In the genomic region with DNA sequence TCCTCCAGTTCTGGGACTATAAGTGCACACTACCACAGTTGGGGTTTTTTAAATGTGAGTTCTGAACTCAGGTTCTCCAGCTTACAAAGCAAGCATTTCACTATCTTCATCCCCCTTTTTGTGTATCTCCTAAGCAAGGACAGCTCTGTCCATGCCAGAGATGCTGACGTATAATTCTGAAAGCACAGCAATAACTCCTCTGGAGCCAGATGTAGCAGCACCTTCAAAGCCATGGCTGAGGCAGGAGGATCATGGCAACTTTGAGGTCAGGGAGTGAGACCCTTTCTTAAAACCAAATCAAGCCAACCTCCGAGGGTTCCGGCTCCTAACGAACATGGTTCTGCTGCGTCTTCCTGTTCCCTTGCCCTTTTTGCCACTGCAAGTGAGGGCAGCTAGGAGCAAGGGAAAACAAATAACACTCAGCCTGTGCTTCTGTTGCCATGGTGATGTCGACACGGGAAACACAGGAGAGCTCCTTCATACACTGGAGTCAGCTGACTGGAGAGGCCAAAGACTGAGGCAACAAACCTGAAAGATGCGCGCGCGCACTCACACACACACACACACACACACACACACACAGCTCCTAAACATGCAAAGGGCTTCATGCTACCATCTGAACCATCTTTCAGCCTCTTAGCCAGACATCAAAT, we compare ENCODE assay signal across 13 mouse cellular contexts. TPM values are rescaled to one million over a fixed set of nuclear protein-coding genes. Genes with fewer than 3 reads are reported as not detected.
DNase-seq lines count a peak whose midpoint lies in the region; ATAC-seq lines count a peak whose summit lies in the region.
"Had no signal": no experiment of that assay in that cellular context is flagged by ENCODE, and none has a peak within 500 bp of the region (broad histone marks: within the 10 kb centered on the region; RNA-seq: fewer than 3 reads in every experiment).

No protein-coding gene starts in this region.

- H3K9me3 ChIP-seq in liver, embryonic 16.5 days (replicated peaks; ENCODE audit: control insufficient read depth, low read length) = no peaks in the 10 kb centered on the region
- no peaks in the 10 kb centered on the region for H3K9me3 ChIP-seq in liver, embryonic 12.5 days (replicated peaks)
- no peaks in the 10 kb centered on the region; the same call in 1 of the 2 replicates for H3K9me3 ChIP-seq in forebrain, embryonic 13.5 days (replicated peaks)
- no peaks in the 10 kb centered on the region; the same call in 1 of the 2 replicates for H3K9me3 ChIP-seq in lung, embryonic 16.5 days (ENCODE audit: control insufficient read depth, low read length)
- no peaks in the 10 kb centered on the region for H3K9me3 ChIP-seq in neural tube, embryonic 15.5 days (replicated peaks)
- H3K9me3 ChIP-seq in heart, embryonic 11.5 days (replicated peaks; ENCODE audit: control insufficient read depth, low read length) = no peaks in the 10 kb centered on the region
- H3K9me3 ChIP-seq: heart, embryonic 13.5 days had no signal

- WGBS in liver, embryonic 16.5 days (ENCODE audit: insufficient replicate concordance) = 63% methylated on average over 11 of the region's 11 CpGs
- 69% methylated on average over 11 of the region's 11 CpGs for WGBS in liver, embryonic 12.5 days (ENCODE audit: insufficient replicate concordance)
- WGBS in forebrain, embryonic 13.5 days = 19% methylated on average over 11 of the region's 11 CpGs
- 49% methylated on average over 11 of the region's 11 CpGs for WGBS in lung, embryonic 16.5 days
- 18% methylated on average over 11 of the region's 11 CpGs for WGBS in neural tube, embryonic 15.5 days
- WGBS in heart, embryonic 11.5 days (ENCODE audit: insufficient replicate concordance) = 54% methylated on average over 11 of the region's 11 CpGs

- H3K4me1 ChIP-seq in liver, embryonic 16.5 days (ENCODE audit: control insufficient read depth, low read depth, low read length) = no peaks in the 10 kb centered on the region
- H3K4me1 ChIP-seq in liver, embryonic 12.5 days = no peaks in the 10 kb centered on the region
- H3K4me1 ChIP-seq in forebrain, embryonic 13.5 days = peaks cover 40% of the 10 kb centered on the region
- H3K4me1 ChIP-seq in lung, embryonic 16.5 days (replicated peaks; ENCODE audit: control insufficient read depth, insufficient read depth, low read length) = no peaks in the 10 kb centered on the region; the same call in 1 of the 2 replicates
- H3K4me1 ChIP-seq in neural tube, embryonic 15.5 days = peaks cover 34% of the 10 kb centered on the region
- H3K4me1 ChIP-seq in heart, embryonic 11.5 days (ENCODE audit: control insufficient read depth, insufficient read depth, low read length) = no peaks in the 10 kb centered on the region
- H3K4me1 ChIP-seq: megakaryocyte, embryonic 14.5 days had no signal

- peak; percentile 41; the same call in 1 of the 2 replicates for ATAC-seq in liver, embryonic 16.5 days (ENCODE audit: low read depth)
- no peak for ATAC-seq in liver, embryonic 12.5 days
- peak; percentile 84 for ATAC-seq in forebrain, embryonic 13.5 days
- ATAC-seq in lung, embryonic 16.5 days (ENCODE audit: low read depth) = 0 out of 2 replicates have a peak, but pooled peaks have one; percentile 41
- peak; percentile 79 for ATAC-seq in neural tube, embryonic 15.5 days (ENCODE audit: low FRiP score)
- no peak for ATAC-seq in heart, embryonic 11.5 days (replicated peaks; ENCODE audit: insufficient number of reproducible peaks, low FRiP score, low TSS enrichment)

- H3K27ac ChIP-seq in liver, embryonic 16.5 days (ENCODE audit: low read length) = no peak overlapping the region
- no peak overlapping the region for H3K27ac ChIP-seq in liver, embryonic 12.5 days
- peak overlapping the region; percentile 95 for H3K27ac ChIP-seq in forebrain, embryonic 13.5 days
- H3K27ac ChIP-seq in lung, embryonic 16.5 days (ENCODE audit: low read length) = no peak overlapping the region
- peak overlapping the region; percentile 88 for H3K27ac ChIP-seq in neural tube, embryonic 15.5 days (replicated peaks)
- no peak overlapping the region for H3K27ac ChIP-seq in heart, embryonic 11.5 days (ENCODE audit: low read depth, low read length)
- H3K27ac ChIP-seq: heart, embryonic 13.5 days had no signal

- peaks cover 2% of the 10 kb centered on the region; the same call in 1 of the 2 replicates for H3K27me3 ChIP-seq in liver, embryonic 16.5 days (ENCODE audit: control insufficient read depth, insufficient read depth, low read depth, low read length)
- peaks cover 12% of the 10 kb centered on the region; the same call in 1 of the 2 replicates for H3K27me3 ChIP-seq in liver, embryonic 12.5 days (replicated peaks)
- H3K27me3 ChIP-seq in forebrain, embryonic 13.5 days = peaks cover 4% of the 10 kb centered on the region; the same call in 1 of the 2 replicates
- no peaks in the 10 kb centered on the region for H3K27me3 ChIP-seq in lung, embryonic 16.5 days (ENCODE audit: control insufficient read depth, insufficient read depth, low read depth, low read length)
- H3K27me3 ChIP-seq in neural tube, embryonic 15.5 days (replicated peaks) = no peaks in the 10 kb centered on the region
- no peaks in the 10 kb centered on the region for H3K27me3 ChIP-seq in heart, embryonic 11.5 days (ENCODE audit: control insufficient read depth, insufficient read depth, low read length)
- H3K27me3 ChIP-seq: CH12.LX; heart, embryonic 13.5 days had no signal

- H3K36me3 ChIP-seq in liver, embryonic 16.5 days (ENCODE audit: control insufficient read depth, insufficient read depth) = no peaks in the 10 kb centered on the region
- no peaks in the 10 kb centered on the region for H3K36me3 ChIP-seq in liver, embryonic 12.5 days
- H3K36me3 ChIP-seq in forebrain, embryonic 13.5 days (ENCODE audit: poor library complexity, severe bottlenecking) = no peaks in the 10 kb centered on the region
- no peaks in the 10 kb centered on the region for H3K36me3 ChIP-seq in lung, embryonic 16.5 days (ENCODE audit: control insufficient read depth, insufficient read depth, low read length)
- H3K36me3 ChIP-seq in neural tube, embryonic 15.5 days = no peaks in the 10 kb centered on the region
- no peaks in the 10 kb centered on the region for H3K36me3 ChIP-seq in heart, embryonic 11.5 days (ENCODE audit: control insufficient read depth, insufficient read depth, low read length)
- H3K36me3 ChIP-seq: heart, embryonic 13.5 days had no signal

- DNase-seq in c-Kit-positive CD71-positive TER-119-positive erythroid progenitor cells, embryonic 14.5 days (ENCODE audit: low spot score) = no peak
- DNase-seq in thymus, postnatal 10 days (ENCODE audit: low spot score in 2 of 2) = no peak
- DNase-seq: layer of hippocampus, adult 9-11 months had no signal

- no peak overlapping the region for H3K4me2 ChIP-seq in liver, embryonic 16.5 days (ENCODE audit: low read depth, low read length)
- no peak overlapping the region for H3K4me2 ChIP-seq in liver, embryonic 12.5 days
- peak overlapping the region; percentile 21; the same call in 1 of the 2 replicates for H3K4me2 ChIP-seq in forebrain, embryonic 13.5 days
- no peak overlapping the region for H3K4me2 ChIP-seq in lung, embryonic 16.5 days (ENCODE audit: low read depth, low read length)
- 0 out of 2 replicates have a peak overlapping the region, but pooled peaks have one; percentile 4 for H3K4me2 ChIP-seq in neural tube, embryonic 15.5 days
- H3K4me2 ChIP-seq in heart, embryonic 11.5 days = no peak overlapping the region
- H3K4me2 ChIP-seq: heart, embryonic 13.5 days had no signal

- no peak overlapping the region for H3K4me3 ChIP-seq in liver, embryonic 16.5 days (ENCODE audit: low read depth, low read length)
- no peak overlapping the region for H3K4me3 ChIP-seq in liver, embryonic 12.5 days
- H3K4me3 ChIP-seq in forebrain, embryonic 13.5 days = no peak overlapping the region
- H3K4me3 ChIP-seq in lung, embryonic 16.5 days (ENCODE audit: low read length) = no peak overlapping the region
- H3K4me3 ChIP-seq in neural tube, embryonic 15.5 days (replicated peaks) = no peak overlapping the region
- H3K4me3 ChIP-seq in heart, embryonic 11.5 days (ENCODE audit: low read depth, low read length) = no peak overlapping the region
- H3K4me3 ChIP-seq: erythroblast, embryonic 14.5 days; heart, embryonic 13.5 days; megakaryocyte, embryonic 14.5 days had no signal

- no peak overlapping the region for H3K9ac ChIP-seq in liver, embryonic 16.5 days (ENCODE audit: low read depth, low read length)
- H3K9ac ChIP-seq in liver, embryonic 12.5 days = no peak overlapping the region
- 0 out of 2 replicates have a peak overlapping the region, but pooled peaks have one; percentile 21 for H3K9ac ChIP-seq in forebrain, embryonic 13.5 days
- no peak overlapping the region for H3K9ac ChIP-seq in lung, embryonic 16.5 days (ENCODE audit: low read length)
- H3K9ac ChIP-seq in neural tube, embryonic 15.5 days (replicated peaks) = no peak overlapping the region
- no peak overlapping the region for H3K9ac ChIP-seq in heart, embryonic 11.5 days (ENCODE audit: low read depth, low read length)
- H3K9ac ChIP-seq: heart, embryonic 13.5 days had no signal

RNA-seq across cellular contexts. Expression of a gene that starts 14.0 kb away (rescaled TPM):
- 0.18 and 0.33 TPM in 2 replicates for polyA plus RNA-seq in liver, embryonic 16.5 days (2015; fragmentation: Nextera tagmentation; extraction: Ambion mirVana)
- polyA plus RNA-seq in liver, embryonic 12.5 days (2016; fragmentation: Nextera tagmentation; extraction: Ambion mirVana) = 0.22 and 0.44 TPM in 2 replicates
- polyA plus RNA-seq in forebrain, embryonic 13.5 days (2015; fragmentation: Nextera tagmentation; extraction: Ambion mirVana) = 320 and 332 TPM in 2 replicates
- polyA plus RNA-seq in lung, embryonic 16.5 days (2015; fragmentation: Nextera tagmentation; extraction: Ambion mirVana) = 2.3 and 3.3 TPM in 2 replicates
- 157 and 210 TPM in 2 replicates for polyA plus RNA-seq in neural tube, embryonic 15.5 days (2015; fragmentation: Nextera tagmentation; extraction: Ambion mirVana)
- 2.8 and 4.7 TPM in 2 replicates for polyA plus RNA-seq in heart, embryonic 11.5 days (2014; fragmentation: Nextera tagmentation; extraction: Ambion mirVana)
- polyA plus RNA-seq: erythroblast, embryonic 14.5 days had no signal

RNA-seq across cellular contexts. Expression of a gene that starts 16.1 kb away (rescaled TPM):
- 0.24 and 0.36 TPM in 2 replicates for polyA plus RNA-seq in liver, embryonic 16.5 days (2015; fragmentation: Nextera tagmentation; extraction: Ambion mirVana)
- not detected in 2 replicates for polyA plus RNA-seq in liver, embryonic 12.5 days (2016; fragmentation: Nextera tagmentation; extraction: Ambion mirVana)
- polyA plus RNA-seq in forebrain, embryonic 13.5 days (2015; fragmentation: Nextera tagmentation; extraction: Ambion mirVana) = 20.2 and 22.8 TPM in 2 replicates
- 16.1 and 28.1 TPM in 2 replicates for polyA plus RNA-seq in lung, embryonic 16.5 days (2015; fragmentation: Nextera tagmentation; extraction: Ambion mirVana)
- 14.1 and 16.1 TPM in 2 replicates for polyA plus RNA-seq in neural tube, embryonic 15.5 days (2015; fragmentation: Nextera tagmentation; extraction: Ambion mirVana)
- polyA plus RNA-seq in heart, embryonic 11.5 days (2014; fragmentation: Nextera tagmentation; extraction: Ambion mirVana) = 6.6 and 7.0 TPM in 2 replicates
- polyA plus RNA-seq: erythroblast, embryonic 14.5 days had no signal

RNA-seq across cellular contexts. Expression of a gene that starts 20.3 kb away (rescaled TPM):
- 0.26 and 0.32 TPM in 2 replicates for polyA plus RNA-seq in liver, embryonic 16.5 days (2015; fragmentation: Nextera tagmentation; extraction: Ambion mirVana)
- polyA plus RNA-seq in liver, embryonic 12.5 days (2016; fragmentation: Nextera tagmentation; extraction: Ambion mirVana) = 0.13 and 0.31 TPM in 2 replicates
- 1.2 and 1.4 TPM in 2 replicates for polyA plus RNA-seq in forebrain, embryonic 13.5 days (2015; fragmentation: Nextera tagmentation; extraction: Ambion mirVana)
- polyA plus RNA-seq in lung, embryonic 16.5 days (2015; fragmentation: Nextera tagmentation; extraction: Ambion mirVana) = 0.31 and 0.49 TPM in 2 replicates
- 0.78 and 0.97 TPM in 2 replicates for polyA plus RNA-seq in neural tube, embryonic 15.5 days (2015; fragmentation: Nextera tagmentation; extraction: Ambion mirVana)
- 0.29 TPM in 1 of 2 replicates, not detected in the other for polyA plus RNA-seq in heart, embryonic 11.5 days (2014; fragmentation: Nextera tagmentation; extraction: Ambion mirVana)
- polyA plus RNA-seq: erythroblast, embryonic 14.5 days had no signal

RNA-seq across cellular contexts. Expression of a gene that starts 20.9 kb away (rescaled TPM):
- 33.5 and 33.8 TPM in 2 replicates for polyA plus RNA-seq in liver, embryonic 16.5 days (2015; fragmentation: Nextera tagmentation; extraction: Ambion mirVana)
- 56.4 and 61.8 TPM in 2 replicates for polyA plus RNA-seq in liver, embryonic 12.5 days (2016; fragmentation: Nextera tagmentation; extraction: Ambion mirVana)
- 62.8 and 62.9 TPM in 2 replicates for polyA plus RNA-seq in forebrain, embryonic 13.5 days (2015; fragmentation: Nextera tagmentation; extraction: Ambion mirVana)
- polyA plus RNA-seq in lung, embryonic 16.5 days (2015; fragmentation: Nextera tagmentation; extraction: Ambion mirVana) = 58.8 and 59.8 TPM in 2 replicates
- polyA plus RNA-seq in neural tube, embryonic 15.5 days (2015; fragmentation: Nextera tagmentation; extraction: Ambion mirVana) = 61.8 and 63.3 TPM in 2 replicates
- polyA plus RNA-seq in heart, embryonic 11.5 days (2014; fragmentation: Nextera tagmentation; extraction: Ambion mirVana) = 60.8 and 65.5 TPM in 2 replicates

RNA-seq across cellular contexts. Expression of a gene that starts 51.0 kb away (rescaled TPM):
- 8.1 and 9.6 TPM in 2 replicates for polyA plus RNA-seq in liver, embryonic 16.5 days (2015; fragmentation: Nextera tagmentation; extraction: Ambion mirVana)
- polyA plus RNA-seq in liver, embryonic 12.5 days (2016; fragmentation: Nextera tagmentation; extraction: Ambion mirVana) = 10.7 and 11.1 TPM in 2 replicates
- 66.4 and 69.5 TPM in 2 replicates for polyA plus RNA-seq in forebrain, embryonic 13.5 days (2015; fragmentation: Nextera tagmentation; extraction: Ambion mirVana)
- 12.5 and 12.6 TPM in 2 replicates for polyA plus RNA-seq in lung, embryonic 16.5 days (2015; fragmentation: Nextera tagmentation; extraction: Ambion mirVana)
- 39.2 and 43.5 TPM in 2 replicates for polyA plus RNA-seq in neural tube, embryonic 15.5 days (2015; fragmentation: Nextera tagmentation; extraction: Ambion mirVana)
- 8.4 and 8.7 TPM in 2 replicates for polyA plus RNA-seq in heart, embryonic 11.5 days (2014; fragmentation: Nextera tagmentation; extraction: Ambion mirVana)

Comparison
In these comparisons a context has a peak if more than half of its experiments do, and no peak if none do; other contexts are left out.
1. ATAC-seq: peak in liver, embryonic 16.5 days (single experiment), forebrain, embryonic 13.5 days (single experiment), lung, embryonic 16.5 days (single experiment) and neural tube, embryonic 15.5 days (single experiment); none in liver, embryonic 12.5 days (single experiment) and heart, embryonic 11.5 days (single experiment).
2. H3K27ac ChIP-seq: peak in forebrain, embryonic 13.5 days (single experiment) and neural tube, embryonic 15.5 days (single experiment); none in liver, embryonic 16.5 days (single experiment), liver, embryonic 12.5 days (single experiment), lung, embryonic 16.5 days (single experiment) and heart, embryonic 11.5 days (single experiment).
3. H3K4me2 ChIP-seq: peak in forebrain, embryonic 13.5 days (single experiment) and neural tube, embryonic 15.5 days (single experiment); none in liver, embryonic 16.5 days (single experiment), liver, embryonic 12.5 days (single experiment), lung, embryonic 16.5 days (single experiment) and heart, embryonic 11.5 days (single experiment).
4. RNA of a gene that starts 14.0 kb away (polyA plus RNA-seq): 320 to 332 TPM in forebrain, embryonic 13.5 days and 157 to 210 TPM in neural tube, embryonic 15.5 days; 2.8 to 4.7 TPM in heart, embryonic 11.5 days, 2.3 to 3.3 TPM in lung, embryonic 16.5 days, 0.22 to 0.44 TPM in liver, embryonic 12.5 days and 0.18 to 0.33 TPM in liver, embryonic 16.5 days; every median in the first group is over 10 times any median in the second.